Mouse (Mus musculus) olfactory bulb, adult 2 months (tissue): Measurements from ENCODE around the gene Dctn3.

ENCODE experiments used
- CTCF ChIP-seq: fragments of 200-500 bp; IDR thresholded peaks from 2 replicates; pipeline ENCODE4 v1.5.1; 2012; ENCODE audit warnings: low read depth, mild to moderate bottlenecking, low read length, moderate library complexity; ENCODE audit not compliant: insufficient read depth
- POLR2A ChIP-seq: fragments of 200-500 bp; IDR thresholded peaks from 2 replicates; pipeline ENCODE4 v1.6.1; 2012; ENCODE audit warnings: mild to moderate bottlenecking, low read depth, low read length, moderate library complexity; ENCODE audit not compliant: insufficient read depth

GRCm38 (mm10) chr4:41714276-41714675, 8.7 kb downstream of the Dctn3 start:
- TF ChIP-seq POLR2A, result no peak
- peak; percentile 48; the same call in 1 of the 2 replicates for TF ChIP-seq CTCF
